Mouse (Mus musculus) MEL (cell line): Measurements from ENCODE around the gene 4921507P07Rik. TPM values are rescaled to one million over a fixed set of nuclear protein-coding genes. Genes with fewer than 3 reads are reported as not detected.
"Not testable (repeated sequence)": the region's sequence is repeated elsewhere in the genome, so short reads cannot be mapped to it uniquely, and the experiment has no call there.

Source experiments
- DNase-seq: peaks from one replicate; pipeline ENCODE4 v3.0.0; 2011; ENCODE audit warnings: low read depth, low spot score
- H3K27ac ChIP-seq: 2 replicates; pipeline ENCODE4 v1.5.1; 2012; ENCODE audit warnings: low read depth, mild to moderate bottlenecking, control low read depth, low read length, moderate library complexity; ENCODE audit not compliant: control insufficient read depth
- H3K27me3 ChIP-seq, 2 experiments: fragments of 150-350 bp in 1 of 2; sonication (generic) in 1 of 2; 2 replicates each; pipeline ENCODE4 v1.6.1; 2012; ENCODE audit warnings: low read length in 2 of 2, mild to moderate bottlenecking in 2 of 2, improper control_type of control experiment in 1 of 2, moderate library complexity in 1 of 2; ENCODE audit not compliant: insufficient read depth in 2 of 2, control insufficient read depth in 1 of 2
- H3K36me3 ChIP-seq, 2 experiments: 2 replicates each; pipeline ENCODE4 v1.6.1; 2012 to 2014; ENCODE audit warnings: low read length in 2 of 2, improper control_type of control experiment in 1 of 2, inconsistent platforms in 1 of 2, mild to moderate bottlenecking in 1 of 2; ENCODE audit not compliant: insufficient read depth in 2 of 2, control insufficient read depth in 1 of 2
- H3K4me1 ChIP-seq, 2 experiments: fragments of 150-350 bp in 1 of 2; sonication (generic) in 1 of 2; 2 replicates each; pipeline ENCODE4 v1.6.1; 2012; ENCODE audit warnings: low read length in 2 of 2, improper control_type of control experiment in 1 of 2, mild to moderate bottlenecking in 1 of 2; ENCODE audit not compliant: insufficient read depth in 2 of 2, control insufficient read depth in 1 of 2
- H3K4me3 ChIP-seq, 2 experiments: fragments of 150-350 bp in 1 of 2; sonication (generic) in 1 of 2; 2 replicates each; pipeline ENCODE4 v1.5.1; 2012; ENCODE audit warnings: low read depth in 2 of 2, low read length in 2 of 2, mild to moderate bottlenecking in 2 of 2, moderate library complexity in 2 of 2, control low read depth in 1 of 2, improper control_type of control experiment in 1 of 2; ENCODE audit not compliant: control insufficient read depth in 1 of 2, insufficient read depth in 1 of 2
- H3K79me2 ChIP-seq: 2 replicates; pipeline ENCODE4 v1.6.1; 2012; ENCODE audit warnings: mild to moderate bottlenecking, low read length, moderate library complexity; ENCODE audit not compliant: control insufficient read depth, poor library complexity, insufficient read depth
- H3K9ac ChIP-seq: 2 replicates; pipeline ENCODE4 v1.6.1; 2012; ENCODE audit warnings: low read depth, mild to moderate bottlenecking, control low read depth, low read length, moderate library complexity; ENCODE audit not compliant: control insufficient read depth, poor library complexity, severe bottlenecking
- H3K9me3 ChIP-seq: fragments of 150-350 bp; sonication (generic); replicated peaks from 2 replicates; pipeline ENCODE4 v1.6.1; 2012; ENCODE audit warnings: mild to moderate bottlenecking, low read length, improper control_type of control experiment, moderate library complexity; ENCODE audit not compliant: insufficient read depth
- CTCF ChIP-seq, 3 experiments: IDR thresholded peaks in 2 of 3; conservative IDR thresholded peaks in 1 of 3; 2 replicates each; pipeline ENCODE4 v1.5.1; 2011 to 2012; ENCODE audit warnings: low read length in 3 of 3, low read depth in 2 of 3, mild to moderate bottlenecking in 2 of 3, improper control_type of control experiment in 1 of 3, inconsistent platforms in 1 of 3, mixed read lengths in 1 of 3, moderate library complexity in 1 of 3; ENCODE audit not compliant: control insufficient read depth in 1 of 3, insufficient read depth in 1 of 3, poor library complexity in 1 of 3, severe bottlenecking in 1 of 3
- ELF1 ChIP-seq: IDR thresholded peaks from 2 replicates; pipeline ENCODE4 v1.6.1; 2014; ENCODE audit warnings: low read depth, mild to moderate bottlenecking, inconsistent platforms, low read length, improper control_type of control experiment, moderate library complexity
- EP300 ChIP-seq, 2 experiments: IDR thresholded peaks; 2 replicates each; pipeline ENCODE4 v1.6.1; 2011; ENCODE audit warnings: improper control_type of control experiment in 2 of 2, low read length in 2 of 2, low read depth in 1 of 2, mild to moderate bottlenecking in 1 of 2
- HCFC1 ChIP-seq: IDR thresholded peaks from 2 replicates; pipeline ENCODE4 v1.6.1; 2012; ENCODE audit warnings: low read depth, mild to moderate bottlenecking, inconsistent platforms, low read length, improper control_type of control experiment, moderate library complexity
- MXI1 ChIP-seq: IDR thresholded peaks from 2 replicates; pipeline ENCODE4 v1.6.1; 2011; ENCODE audit warnings: mild to moderate bottlenecking, low read depth, low read length, improper control_type of control experiment
- POLR2AphosphoS2 ChIP-seq: IDR thresholded peaks from 2 replicates; pipeline ENCODE4 v1.6.1; 2011; ENCODE audit warnings: low read length, improper control_type of control experiment
- POLR2AphosphoS5 ChIP-seq: IDR thresholded peaks from 2 replicates; pipeline ENCODE4 v1.6.1; 2012; ENCODE audit warnings: low read depth, borderline replicate concordance, mild to moderate bottlenecking, inconsistent platforms, low read length, moderate library complexity, mixed read lengths
- UBTF ChIP-seq: IDR thresholded peaks from 2 replicates; pipeline ENCODE4 v1.6.1; 2012; ENCODE audit warnings: low read depth, mild to moderate bottlenecking, inconsistent platforms, low read length, improper control_type of control experiment, moderate library complexity, borderline replicate concordance; ENCODE audit not compliant: insufficient read depth
- ZC3H11A ChIP-seq: IDR thresholded peaks from 2 replicates; pipeline ENCODE4 v1.6.1; 2012; ENCODE audit warnings: low read depth, mild to moderate bottlenecking, inconsistent platforms, low read length, improper control_type of control experiment
- ZMIZ1 ChIP-seq: IDR thresholded peaks from 2 replicates; pipeline ENCODE4 v1.6.1; 2012; ENCODE audit warnings: low read depth, mild to moderate bottlenecking, inconsistent platforms, low read length, improper control_type of control experiment, moderate library complexity
- polyA plus RNA-seq, 2 experiments: library from polyadenylated mRNA; stranded (reverse) in 1 of 2; unstranded in 1 of 2; fragments of >175 nt in 1 of 2; fragments of >200 nt in 1 of 2; gene quantifications; 2 replicates each; pipeline versions ENCODE4 v1.2.1 to v1.2.4; 2012; ENCODE audit warnings: low replicate concordance in 2 of 2, low read depth in 1 of 2; ENCODE audit not compliant: insufficient read length in 2 of 2, insufficient read depth in 1 of 2, missing spikeins in 1 of 2
- total RNA-seq: library from RNA; depleted of rRNA; stranded (reverse); fragments of 300-350 nt; gene quantifications from 2 replicates; pipeline ENCODE4 v1.2.3, GENCODE M21; 2012

The 4921507P07Rik gene
- total and polyA plus RNA-seq, 3 experiments = 0.89 to 1.5 TPM; not detected in 1

- H3K27me3 ChIP-seq = no peaks in the 10 kb centered on the region
- TF ChIP-seq HCFC1 = no peak
- TF ChIP-seq EP300 (IDR thresholded peaks at IDR 0.05; ENCODE audit: low read depth in 1 of 2, low read length in 2 of 2) = peak in 1 of 2 experiments; percentile 37; a peak in 1 of 4 replicates
- TF ChIP-seq UBTF = no peak
- no peak for TF ChIP-seq ZMIZ1
- no peak for TF ChIP-seq POLR2AphosphoS5
- no peak for TF ChIP-seq POLR2AphosphoS2
- no peak for TF ChIP-seq MXI1
- no peak for TF ChIP-seq ZC3H11A
- H3K36me3 ChIP-seq = peaks cover under 1 to 3% of the 10 kb centered on the region in 2 experiments; a peak in 2 of 4 replicates
- peak; percentile 66 for DNase-seq
- H3K9me3 ChIP-seq = no peaks in the 10 kb centered on the region
- no peak overlapping the region for H3K9ac ChIP-seq
- H3K4me1 ChIP-seq = peaks cover 3 to 8% of the 10 kb centered on the region in 2 experiments; a peak in 3 of 4 replicates
- H3K4me3 ChIP-seq = no peak overlapping the region
- no peaks in the 10 kb centered on the region for H3K79me2 ChIP-seq
- peak overlapping the region; percentile 20; the same call in 1 of the 2 replicates for H3K27ac ChIP-seq
Observed at GRCm38 (mm10) chr6:50558877-50559276, 37.6 kb downstream of the 4921507P07Rik start.

- Histone ChIP-seq H3K27me3 (no peaks in the 10 kb centered on the region), H3K4me3 (no peak overlapping the region), H3K9me3 (no peaks in the 10 kb centered on the region), H3K79me2 (no peaks in the 10 kb centered on the region), H3K9ac (no peak overlapping the region), H3K4me1 (peaks cover 3 to 8% of the 10 kb centered on the region in 2 experiments; a peak in 3 of 4 replicates), H3K27ac (no peak overlapping the region), H3K36me3 (peaks cover 0 to 3% of the 10 kb centered on the region in 2 experiments; a peak in 1 of 4 replicates)
- TF ChIP-seq CTCF (IDR thresholded peaks at IDR 0.05 in 2 of 3, conservative IDR thresholded peaks at IDR 0.05 in 1 of 3; ENCODE audit: control insufficient read depth in 1 of 3, insufficient read depth in 1 of 3, low read depth in 2 of 3, low read length in 3 of 3, poor library complexity in 1 of 3, severe bottlenecking in 1 of 3) (peak in 1 of 3 experiments; percentile 21; a peak in 1 of 6 replicates), ELF1 (no peak)
- DNase-seq = peak; percentile 22
Observed at GRCm38 (mm10) chr6:50557566-50557965, 38.9 kb downstream of the 4921507P07Rik start.

- not testable (repeated sequence) for H3K9me3 ChIP-seq, H3K79me2 ChIP-seq, H3K9ac ChIP-seq, H3K27ac ChIP-seq, H3K4me3 ChIP-seq, H3K36me3 ChIP-seq, H3K27me3 ChIP-seq, DNase-seq, H3K4me1 ChIP-seq
Observed at GRCm38 (mm10) chr6:50554223-50554622, 42.2 kb downstream of the 4921507P07Rik start.
